Mouse (Mus musculus) G1E (cell line): ENCODE data around the gene Pemt.

Experiments used
- CTCF ChIP-seq: IDR thresholded peaks from 2 replicates; pipeline ENCODE4 v1.5.1; 2012; ENCODE audit warnings: low read depth, low read length, inconsistent platforms, mixed read lengths
- GATA1 ChIP-seq: IDR thresholded peaks from 2 replicates; pipeline ENCODE4 v1.6.1; 2012; ENCODE audit warnings: borderline replicate concordance, low read length, inconsistent platforms, mixed read lengths
- GATA2 ChIP-seq: IDR thresholded peaks from 2 replicates; pipeline ENCODE4 v1.6.1; 2012; ENCODE audit warnings: low read depth, low read length, inconsistent platforms, borderline replicate concordance
- POLR2AphosphoS5 ChIP-seq: IDR thresholded peaks from 2 replicates; pipeline ENCODE4 v1.6.1; 2012; ENCODE audit warnings: low read depth, low read length, inconsistent platforms; ENCODE audit not compliant: insufficient replicate concordance
- TAL1 ChIP-seq: conservative IDR thresholded peaks from 2 replicates; pipeline ENCODE4 v1.6.1; 2012; ENCODE audit warnings: low read depth, low read length, inconsistent platforms, mixed read lengths

GRCm38 (mm10) chr11:59966102-59966483 is 80.2 kb downstream of the Pemt start:
- no peak for TF ChIP-seq CTCF
- no peak for TF ChIP-seq TAL1
- no peak for TF ChIP-seq GATA2
- no peak for TF ChIP-seq GATA1
- TF ChIP-seq POLR2AphosphoS5: no peak
